Mouse (Mus musculus): ENCODE data around the gene Gm20388.

The Gm20388 gene

GRCm38 (mm10) chr8:121092627-121093026 is 1182.0 kb downstream of the Gm20388 start:
- DNase-seq, result peak; percentile 82 to 89

- no peak for DNase-seq
These were observed 1182.9 kb downstream of the Gm20388 start for GRCm38 (mm10) chr8:121093496-121093895.

GRCm38 (mm10) chr8:121104049-121104818 is 1193.6 kb downstream of the Gm20388 start:
- DNase-seq, result peak; percentile 71 to 86

GRCm38 (mm10) chr8:121107668-121108656 is 1197.3 kb downstream of the Gm20388 start, which contains the start of gene Mthfsd:
Gene Mthfsd, minus strand, starts transcription at chr8:121108392.
- DNase-seq, result peak; percentile 98 to 99

- no peak for DNase-seq
These were observed 1198.0 kb downstream of the Gm20388 start for GRCm38 (mm10) chr8:121108657-121109056.

- DNase-seq, result peak in 1 of 2 experiments; percentile 18
These were observed 1200.7 kb downstream of the Gm20388 start for GRCm38 (mm10) chr8:121111145-121111907.

- peak; percentile 92 to 97 for DNase-seq
These were observed 1202.6 kb downstream of the Gm20388 start for GRCm38 (mm10) chr8:121113261-121113660.

- DNase-seq, result peak in 1 of 2 experiments; percentile 20
These were observed 1204.5 kb downstream of the Gm20388 start for GRCm38 (mm10) chr8:121115136-121115535.

- DNase-seq, result peak; percentile 87 to 91
These were observed 1205.3 kb downstream of the Gm20388 start, which contains the start of gene Foxc2 for GRCm38 (mm10) chr8:121115948-121116347. Gene Foxc2, plus strand, starts transcription at chr8:121116171.

- peak; percentile 36 to 48 for DNase-seq
These were observed 1206.0 kb downstream of the Gm20388 start for GRCm38 (mm10) chr8:121116591-121117185.

GRCm38 (mm10) chr8:121117186-121117651 is 1206.6 kb downstream of the Gm20388 start:
- DNase-seq, result peak; percentile 18 to 45

GRCm38 (mm10) chr8:121117906-121118305 is 1207.3 kb downstream of the Gm20388 start:
- DNase-seq, result peak in 1 of 2 experiments; percentile 20

- DNase-seq, result no peak
These were observed 1208.2 kb downstream of the Gm20388 start for GRCm38 (mm10) chr8:121118634-121119420.

- DNase-seq, result no peak
These were observed 1209.2 kb downstream of the Gm20388 start for GRCm38 (mm10) chr8:121119635-121120455.

- no peak for DNase-seq
These were observed 1210.1 kb downstream of the Gm20388 start for GRCm38 (mm10) chr8:121120456-121121419.

- DNase-seq, result no peak
These were observed 1211.1 kb downstream of the Gm20388 start for GRCm38 (mm10) chr8:121121704-121122103.

- DNase-seq, result no peak
These were observed 1211.7 kb downstream of the Gm20388 start for GRCm38 (mm10) chr8:121122368-121122767.

GRCm38 (mm10) chr8:121123113-121123512 is 1212.5 kb downstream of the Gm20388 start:
- no peak for DNase-seq
